Mouse (Mus musculus): ENCODE data around the gene Morf4l1. TPM values are rescaled to one million over a fixed set of nuclear protein-coding genes. Genes with fewer than 3 reads are reported as not detected.
A peak's percentile ranks its signal among the peaks of the same experiment; 100 is the strongest.

Morf4l1 gene
- polyA plus RNA-seq, 1 experiment from 2014 or later = 471 TPM

GRCm38 (mm10) chr9:90117234-90117633 is 2.7 kb upstream of the Morf4l1 start:
- Histone ChIP-seq H3K4me1 (ENCODE audit: insufficient read depth, low read length) (peaks cover 7% of the 10 kb centered on the region), H3K27ac (ENCODE audit: low read length) (no peak overlapping the region), H3K27me3 (ENCODE audit: insufficient read depth, low read length) (no peaks in the 10 kb centered on the region), H3K4me2 (replicated peaks; ENCODE audit: low read depth, low read length) (no peak overlapping the region), H3K9ac (replicated peaks; ENCODE audit: low read length) (no peak overlapping the region), H3K4me3 (ENCODE audit: low read length) (no peak overlapping the region), H3K9me3 (ENCODE audit: low read length) (no peaks in the 10 kb centered on the region), H3K36me3 (ENCODE audit: insufficient read depth, low read length) (no peaks in the 10 kb centered on the region)
- no peak for ATAC-seq (ENCODE audit: low FRiP score, low TSS enrichment)

- no peak overlapping the region for H3K27ac ChIP-seq (ENCODE audit: low read length)
- peaks cover 20% of the 10 kb centered on the region for H3K4me1 ChIP-seq (ENCODE audit: insufficient read depth, low read length)
- H3K9ac ChIP-seq (replicated peaks; ENCODE audit: low read length) = peak overlapping the region; percentile 74
- H3K36me3 ChIP-seq (ENCODE audit: insufficient read depth, low read length) = no peaks in the 10 kb centered on the region
- peak overlapping the region; percentile 79 for H3K4me3 ChIP-seq (ENCODE audit: low read length)
- no peaks in the 10 kb centered on the region for H3K9me3 ChIP-seq (ENCODE audit: low read length)
- H3K4me2 ChIP-seq (replicated peaks; ENCODE audit: low read depth, low read length) = peak overlapping the region; percentile 77
- no peak for ATAC-seq (ENCODE audit: low FRiP score, low TSS enrichment)
- H3K27me3 ChIP-seq (ENCODE audit: insufficient read depth, low read length) = no peaks in the 10 kb centered on the region
Observed at GRCm38 (mm10) chr9:90115308-90115700, 730 bp upstream of the Morf4l1 start.

- H3K27me3 ChIP-seq (ENCODE audit: insufficient read depth, low read length) = no peaks in the 10 kb centered on the region
- peak overlapping the region; percentile 99 for H3K27ac ChIP-seq (ENCODE audit: low read length)
- under 1% methylated on average over 75 of the region's 82 CpGs for WGBS
- no peaks in the 10 kb centered on the region for H3K9me3 ChIP-seq (ENCODE audit: low read length)
- peaks cover 4% of the 10 kb centered on the region; the same call in 1 of the 2 replicates for H3K36me3 ChIP-seq (ENCODE audit: insufficient read depth, low read length)
- H3K4me2 ChIP-seq (replicated peaks; ENCODE audit: low read depth, low read length) = peak overlapping the region; percentile 95
- H3K9ac ChIP-seq (replicated peaks; ENCODE audit: low read length) = peak overlapping the region; percentile 95
- peaks cover 27% of the 10 kb centered on the region for H3K4me1 ChIP-seq (ENCODE audit: insufficient read depth, low read length)
- peak overlapping the region; percentile 79 for H3K4me3 ChIP-seq (ENCODE audit: low read length)
- peak; percentile 79 for ATAC-seq (ENCODE audit: low FRiP score, low TSS enrichment)
Observed at GRCm38 (mm10) chr9:90113651-90114566, 665 bp downstream of the Morf4l1 start.

- peak overlapping the region; percentile 95 for H3K4me2 ChIP-seq (replicated peaks; ENCODE audit: low read depth, low read length)
- peak overlapping the region; percentile 95 for H3K9ac ChIP-seq (replicated peaks; ENCODE audit: low read length)
- H3K4me3 ChIP-seq (ENCODE audit: low read length) = peak overlapping the region; percentile 79
- WGBS = 2% methylated on average over 13 of the region's 13 CpGs
- peaks cover 27% of the 10 kb centered on the region for H3K4me1 ChIP-seq (ENCODE audit: insufficient read depth, low read length)
- H3K9me3 ChIP-seq (ENCODE audit: low read length) = no peaks in the 10 kb centered on the region
- peak overlapping the region; percentile 99 for H3K27ac ChIP-seq (ENCODE audit: low read length)
- peaks cover 9% of the 10 kb centered on the region; the same call in 1 of the 2 replicates for H3K36me3 ChIP-seq (ENCODE audit: insufficient read depth, low read length)
- no peak for ATAC-seq (ENCODE audit: low FRiP score, low TSS enrichment)
- H3K27me3 ChIP-seq (ENCODE audit: insufficient read depth, low read length) = no peaks in the 10 kb centered on the region
Observed at GRCm38 (mm10) chr9:90113151-90113550, 1.4 kb downstream of the Morf4l1 start.

- H3K4me1 ChIP-seq (ENCODE audit: insufficient read depth, low read length) = peaks cover 27% of the 10 kb centered on the region
- H3K9me3 ChIP-seq (ENCODE audit: low read length) = no peaks in the 10 kb centered on the region
- H3K4me2 ChIP-seq (replicated peaks; ENCODE audit: low read depth, low read length) = no peak overlapping the region
- H3K9ac ChIP-seq (replicated peaks; ENCODE audit: low read length) = no peak overlapping the region
- H3K36me3 ChIP-seq (ENCODE audit: insufficient read depth, low read length) = peaks cover 20% of the 10 kb centered on the region
- no peaks in the 10 kb centered on the region for H3K27me3 ChIP-seq (ENCODE audit: insufficient read depth, low read length)
- 50% methylated on average over 6 of the region's 6 CpGs for WGBS
- no peak for ATAC-seq (ENCODE audit: low FRiP score, low TSS enrichment)
- no peak overlapping the region for H3K27ac ChIP-seq (ENCODE audit: low read length)
- H3K4me3 ChIP-seq (ENCODE audit: low read length) = no peak overlapping the region
Observed at GRCm38 (mm10) chr9:90109386-90109785, 5.2 kb downstream of the Morf4l1 start.

GRCm38 (mm10) chr9:90108272-90108671 is 6.3 kb downstream of the Morf4l1 start:
- no peaks in the 10 kb centered on the region for H3K27me3 ChIP-seq (ENCODE audit: insufficient read depth, low read length)
- H3K27ac ChIP-seq (ENCODE audit: low read length) = no peak overlapping the region
- peaks cover 26% of the 10 kb centered on the region for H3K36me3 ChIP-seq (ENCODE audit: insufficient read depth, low read length)
- H3K4me3 ChIP-seq (ENCODE audit: low read length) = no peak overlapping the region
- no peak for ATAC-seq (ENCODE audit: low FRiP score, low TSS enrichment)
- no peak overlapping the region for H3K9ac ChIP-seq (replicated peaks; ENCODE audit: low read length)
- no peaks in the 10 kb centered on the region for H3K9me3 ChIP-seq (ENCODE audit: low read length)
- H3K4me1 ChIP-seq (ENCODE audit: insufficient read depth, low read length) = peaks cover 27% of the 10 kb centered on the region
- no peak overlapping the region for H3K4me2 ChIP-seq (replicated peaks; ENCODE audit: low read depth, low read length)

- 83% methylated on average over 1 of the region's 1 CpGs for WGBS
- Histone ChIP-seq H3K9ac (replicated peaks; ENCODE audit: low read length) (no peak overlapping the region), H3K4me1 (ENCODE audit: insufficient read depth, low read length) (peaks cover 18% of the 10 kb centered on the region), H3K27me3 (ENCODE audit: insufficient read depth, low read length) (no peaks in the 10 kb centered on the region), H3K4me2 (replicated peaks; ENCODE audit: low read depth, low read length) (no peak overlapping the region), H3K4me3 (ENCODE audit: low read length) (no peak overlapping the region), H3K36me3 (ENCODE audit: insufficient read depth, low read length) (peaks cover 32% of the 10 kb centered on the region), H3K27ac (ENCODE audit: low read length) (no peak overlapping the region), H3K9me3 (ENCODE audit: low read length) (no peaks in the 10 kb centered on the region)
- ATAC-seq (ENCODE audit: low FRiP score, low TSS enrichment) = no peak
Observed at GRCm38 (mm10) chr9:90106915-90107314, 7.7 kb downstream of the Morf4l1 start.

GRCm38 (mm10) chr9:90105462-90105861 is 9.1 kb downstream of the Morf4l1 start:
- peaks cover 8% of the 10 kb centered on the region for H3K4me1 ChIP-seq (ENCODE audit: insufficient read depth, low read length)
- H3K4me2 ChIP-seq (replicated peaks; ENCODE audit: low read depth, low read length) = no peak overlapping the region
- H3K9me3 ChIP-seq (ENCODE audit: low read length) = no peaks in the 10 kb centered on the region
- no peak for ATAC-seq (ENCODE audit: low FRiP score, low TSS enrichment)
- H3K27ac ChIP-seq (ENCODE audit: low read length) = no peak overlapping the region
- peaks cover 42% of the 10 kb centered on the region for H3K36me3 ChIP-seq (ENCODE audit: insufficient read depth, low read length)
- no peak overlapping the region for H3K9ac ChIP-seq (replicated peaks; ENCODE audit: low read length)
- WGBS = 85% methylated on average over 1 of the region's 1 CpGs
- H3K27me3 ChIP-seq (ENCODE audit: insufficient read depth, low read length) = no peaks in the 10 kb centered on the region
- H3K4me3 ChIP-seq (ENCODE audit: low read length) = no peak overlapping the region

- H3K4me2 ChIP-seq (replicated peaks; ENCODE audit: low read depth, low read length) = no peak overlapping the region
- ATAC-seq (ENCODE audit: low FRiP score, low TSS enrichment) = no peak
Observed at GRCm38 (mm10) chr9:90100760-90101159, 13.8 kb downstream of the Morf4l1 start.

GRCm38 (mm10) chr9:90098934-90099333 is 15.6 kb downstream of the Morf4l1 start:
- H3K4me2 ChIP-seq (replicated peaks; ENCODE audit: low read depth, low read length) = no peak overlapping the region
- ATAC-seq (ENCODE audit: low FRiP score, low TSS enrichment) = no peak
- no peaks in the 10 kb centered on the region for H3K9me3 ChIP-seq (ENCODE audit: low read length)
- no peak overlapping the region for H3K4me3 ChIP-seq (ENCODE audit: low read length)
- no peaks in the 10 kb centered on the region for H3K27me3 ChIP-seq (ENCODE audit: insufficient read depth, low read length)
- peaks cover 64% of the 10 kb centered on the region for H3K36me3 ChIP-seq (ENCODE audit: insufficient read depth, low read length)
- H3K4me1 ChIP-seq (ENCODE audit: insufficient read depth, low read length) = no peaks in the 10 kb centered on the region
- 92% methylated on average over 5 of the region's 5 CpGs for WGBS
- H3K9ac ChIP-seq (replicated peaks; ENCODE audit: low read length) = no peak overlapping the region
- H3K27ac ChIP-seq (ENCODE audit: low read length) = no peak overlapping the region

More at GRCm38 (mm10) chr9:90100760-90101159, 13.8 kb downstream of the Morf4l1 start:
- 78% methylated on average over 2 of the region's 2 CpGs for WGBS
- Histone ChIP-seq H3K4me3 (ENCODE audit: low read length) (no peak overlapping the region), H3K27me3 (ENCODE audit: insufficient read depth, low read length) (no peaks in the 10 kb centered on the region), H3K36me3 (ENCODE audit: insufficient read depth, low read length) (peaks cover 66% of the 10 kb centered on the region), H3K4me1 (ENCODE audit: insufficient read depth, low read length) (no peaks in the 10 kb centered on the region), H3K9me3 (ENCODE audit: low read length) (no peaks in the 10 kb centered on the region), H3K9ac (replicated peaks; ENCODE audit: low read length) (no peak overlapping the region), H3K27ac (ENCODE audit: low read length) (no peak overlapping the region)

Measured in kidney, embryonic 16.5 days (tissue).